Mouse (Mus musculus) embryonic facial prominence, embryonic 11.5 days (tissue): ENCODE data around the gene Adh5. TPM values are rescaled to one million over a fixed set of nuclear protein-coding genes. Genes with fewer than 3 reads are reported as not detected.
A peak's percentile ranks its signal among the peaks of the same experiment; 100 is the strongest.

Experiments used
- ATAC-seq: fragments of 200-750 bp; cut with Nextera tagmentation; replicated peaks from 2 replicates; pipeline ENCODE4 v1.8.0; 2017; ENCODE audit warnings: low read depth; ENCODE audit not compliant: insufficient number of reproducible peaks, low FRiP score, low TSS enrichment
- DNase-seq: peaks from one replicate; pipeline ENCODE4 v3.0.0-alpha.2; 2015; ENCODE audit warnings: low spot score
- H3K27ac ChIP-seq: fragments of 300-500 bp; sonication (generic); replicated peaks from 2 replicates; pipeline ENCODE4 v1.5.1; 2014; ENCODE audit warnings: mild to moderate bottlenecking, low read depth, low read length, control low read depth
- H3K27me3 ChIP-seq: fragments of 300-500 bp; sonication (generic); 2 replicates; pipeline ENCODE4 v1.6.1; 2014; ENCODE audit warnings: mild to moderate bottlenecking, low read length, moderate library complexity, mixed read lengths; ENCODE audit not compliant: control insufficient read depth, insufficient read depth
- H3K36me3 ChIP-seq: fragments of 300-500 bp; sonication (generic); replicated peaks from 2 replicates; pipeline ENCODE4 v1.6.1; 2014; ENCODE audit warnings: low read depth, mild to moderate bottlenecking, low read length, moderate library complexity, mixed read lengths; ENCODE audit not compliant: control insufficient read depth, insufficient read depth
- H3K4me1 ChIP-seq: fragments of 300-500 bp; sonication (generic); 2 replicates; pipeline ENCODE4 v1.6.1; 2014; ENCODE audit warnings: low read length, mixed read lengths; ENCODE audit not compliant: control insufficient read depth, insufficient read depth
- H3K4me2 ChIP-seq: fragments of 300-500 bp; sonication (generic); 2 replicates; pipeline ENCODE4 v1.6.1; 2014; ENCODE audit warnings: low read depth, mild to moderate bottlenecking, control low read depth, low read length, moderate library complexity
- H3K4me3 ChIP-seq: fragments of 300-500 bp; sonication (generic); 2 replicates; pipeline ENCODE4 v1.5.1; 2014; ENCODE audit warnings: low read depth, low read length, control low read depth
- H3K9ac ChIP-seq: fragments of 300-500 bp; sonication (generic); replicated peaks from 2 replicates; pipeline ENCODE4 v1.6.1; 2014; ENCODE audit warnings: mild to moderate bottlenecking, control low read depth, low read length
- H3K9me3 ChIP-seq: fragments of 300-500 bp; sonication (generic); replicated peaks from 2 replicates; pipeline ENCODE4 v1.6.1; 2016; ENCODE audit warnings: mild to moderate bottlenecking, low read length, inconsistent platforms, mixed read lengths; ENCODE audit not compliant: control insufficient read depth
- WGBS: fragments of 180-500 bp; shearing (Covaris S2); extraction: QIAGEN DNeasy Blood & Tissue Kit; methylation state at CpG from one replicate; pipeline ENCODE4 v1.1.7; 2014; 5-methylcytosine and 5-hydroxymethylcytosine counted together
- polyA plus RNA-seq: library from polyadenylated mRNA; unstranded; fragments of >200 nt; fragmentation: Nextera tagmentation; extraction: Ambion mirVana; gene quantifications from 2 replicates; pipeline ENCODE4 v1.2.1, GENCODE M21; 2014

The Adh5 gene
- polyA plus RNA-seq, 1 experiment from 2014 or later = 303 TPM

GRCm38 (mm10) chr3:138488584-138489326, 45.9 kb downstream of the Adh5 start:
- no peaks in the 10 kb centered on the region; the same call in 1 of the 2 replicates for H3K9me3 ChIP-seq
- peak overlapping the region; percentile 62 for H3K27ac ChIP-seq
- no peaks in the 10 kb centered on the region for H3K27me3 ChIP-seq
- H3K4me2 ChIP-seq = peak overlapping the region; percentile 72
- H3K9ac ChIP-seq = peak overlapping the region; percentile 88
- WGBS = under 1% methylated on average over 56 of the region's 61 CpGs
- H3K4me3 ChIP-seq = peak overlapping the region; percentile 91
- H3K4me1 ChIP-seq = no peaks in the 10 kb centered on the region
- ATAC-seq = no peak
- H3K36me3 ChIP-seq = peaks cover 2% of the 10 kb centered on the region; the same call in 1 of the 2 replicates
- DNase-seq = peak; percentile 26

GRCm38 (mm10) chr3:138489327-138490033, 46.6 kb downstream of the Adh5 start, which contains the start of gene Metap1:
Gene Metap1 (minus strand): TSS chr3:138489515.
- Histone ChIP-seq H3K4me2 (peak within 1 kb of the TSS; percentile 72), H3K4me1 (no peaks in the 10 kb centered on the region), H3K27ac (peak within 1 kb of the TSS; percentile 62), H3K4me3 (peak within 1 kb of the TSS; percentile 91), H3K9ac (peak within 1 kb of the TSS; percentile 88), H3K9me3 (no peaks in the 10 kb centered on the region; the same call in 1 of the 2 replicates), H3K27me3 (no peaks in the 10 kb centered on the region), H3K36me3 (peaks cover 2% of the 10 kb centered on the region; the same call in 1 of the 2 replicates)
- DNase-seq (peak; percentile 95), ATAC-seq (peak; percentile 98)
- WGBS = under 1% methylated on average over 55 of the region's 65 CpGs

- DNase-seq (no peak), ATAC-seq (no peak)
- Histone ChIP-seq H3K4me3 (peak overlapping the region; percentile 91), H3K27me3 (no peaks in the 10 kb centered on the region), H3K4me2 (peak overlapping the region; percentile 50), H3K4me1 (no peaks in the 10 kb centered on the region), H3K9me3 (no peaks in the 10 kb centered on the region), H3K36me3 (no peaks in the 10 kb centered on the region), H3K9ac (peak overlapping the region; percentile 51; the same call in 1 of the 2 replicates), H3K27ac (no peak overlapping the region)
- WGBS = 32% methylated on average over 6 of the region's 6 CpGs
Measured at GRCm38 (mm10) chr3:138490034-138490337, 47.1 kb downstream of the Adh5 start.

- WGBS = 80% methylated on average over 3 of the region's 3 CpGs
- no peak overlapping the region for H3K4me3 ChIP-seq
- H3K36me3 ChIP-seq = no peaks in the 10 kb centered on the region
- H3K9ac ChIP-seq = no peak overlapping the region
- H3K27me3 ChIP-seq = no peaks in the 10 kb centered on the region
- no peaks in the 10 kb centered on the region for H3K4me1 ChIP-seq
- H3K9me3 ChIP-seq = no peaks in the 10 kb centered on the region
- no peak for ATAC-seq
- no peak for DNase-seq
- no peak overlapping the region for H3K27ac ChIP-seq
- H3K4me2 ChIP-seq = no peak overlapping the region
Measured at GRCm38 (mm10) chr3:138493668-138494067, 50.8 kb downstream of the Adh5 start.

- no peak overlapping the region for H3K4me3 ChIP-seq
- H3K9me3 ChIP-seq = no peaks in the 10 kb centered on the region
- WGBS = 71% methylated on average over 1 of the region's 1 CpGs
- no peak overlapping the region for H3K4me2 ChIP-seq
- no peak overlapping the region for H3K9ac ChIP-seq
- H3K27ac ChIP-seq = no peak overlapping the region
- H3K36me3 ChIP-seq = no peaks in the 10 kb centered on the region
- ATAC-seq (no peak), DNase-seq (no peak)
- no peaks in the 10 kb centered on the region for H3K27me3 ChIP-seq
- no peaks in the 10 kb centered on the region for H3K4me1 ChIP-seq
Measured at GRCm38 (mm10) chr3:138494565-138494964, 51.7 kb downstream of the Adh5 start.

GRCm38 (mm10) chr3:138495166-138496145, 52.6 kb downstream of the Adh5 start:
- no peak overlapping the region for H3K4me3 ChIP-seq
- DNase-seq (no peak), ATAC-seq (no peak)
- H3K9ac ChIP-seq = no peak overlapping the region
- no peaks in the 10 kb centered on the region for H3K4me1 ChIP-seq
- no peak overlapping the region for H3K27ac ChIP-seq
- no peak overlapping the region for H3K4me2 ChIP-seq
- 85% methylated on average over 11 of the region's 11 CpGs for WGBS
- H3K36me3 ChIP-seq = no peaks in the 10 kb centered on the region
- no peaks in the 10 kb centered on the region for H3K27me3 ChIP-seq
- H3K9me3 ChIP-seq = no peaks in the 10 kb centered on the region

- Histone ChIP-seq H3K27me3 (no peaks in the 10 kb centered on the region), H3K4me3 (no peak overlapping the region), H3K36me3 (no peaks in the 10 kb centered on the region), H3K4me2 (no peak overlapping the region), H3K9ac (no peak overlapping the region), H3K4me1 (no peaks in the 10 kb centered on the region), H3K27ac (no peak overlapping the region), H3K9me3 (no peaks in the 10 kb centered on the region)
- 58% methylated on average over 4 of the region's 4 CpGs for WGBS
- ATAC-seq = no peak
- no peak for DNase-seq
Measured at GRCm38 (mm10) chr3:138498731-138499130, 55.8 kb downstream of the Adh5 start.
